Mouse (Mus musculus): Measurements from ENCODE around the gene Ddx59. TPM values are rescaled to one million over a fixed set of nuclear protein-coding genes. Genes with fewer than 3 reads are reported as not detected.

The Ddx59 gene
- 17.5 and 18.2 TPM in 2 replicates for polyA plus RNA-seq (2016; fragmentation: Nextera tagmentation; extraction: Ambion mirVana)

DNA sequence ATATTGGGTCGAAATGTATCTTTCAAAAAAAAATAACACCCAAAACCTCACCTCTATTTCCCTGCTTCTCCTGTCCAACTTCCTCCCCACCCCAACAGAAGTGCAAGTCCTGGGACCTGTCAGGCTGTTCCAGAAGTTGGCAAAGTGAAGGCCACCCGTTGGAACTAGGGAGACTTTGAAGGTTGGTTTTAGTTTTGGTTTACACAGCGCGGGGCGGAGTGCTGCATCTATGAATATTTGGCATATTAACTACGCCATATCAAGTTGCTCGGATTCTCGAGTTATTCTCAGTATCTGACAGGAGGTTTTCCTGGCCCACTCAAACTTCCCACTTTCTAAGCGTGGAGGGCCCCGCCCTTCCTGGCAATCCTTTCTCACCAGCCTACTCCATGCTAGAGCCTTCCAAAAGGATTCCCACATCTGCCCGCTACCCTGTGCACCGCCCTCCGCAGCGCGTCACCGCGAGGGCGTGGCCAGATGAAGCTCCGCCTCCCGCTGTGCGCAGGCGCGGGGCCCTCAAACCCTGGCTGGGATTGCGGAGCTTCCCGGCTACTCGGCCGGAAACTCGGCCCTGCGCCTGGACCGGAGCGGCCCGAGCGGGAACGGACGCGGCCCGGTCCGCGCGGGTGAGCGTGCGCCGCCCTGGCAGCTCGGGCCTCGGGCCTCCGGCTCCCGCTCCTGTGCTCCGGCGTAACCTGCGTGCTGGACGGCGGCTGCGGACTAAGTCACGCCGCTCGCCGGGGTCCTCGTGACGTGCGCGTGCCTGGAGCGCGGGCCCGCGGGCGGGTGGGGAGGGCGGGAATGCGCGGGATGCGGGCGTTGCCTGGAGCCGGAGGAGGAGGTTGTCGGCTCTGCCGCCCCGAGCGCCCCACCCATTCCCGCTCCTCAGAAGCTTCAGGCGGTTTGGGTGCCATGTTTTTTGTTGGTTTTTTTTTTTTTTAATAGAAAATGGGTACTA, at the start of gene Ddx59:
Gene Ddx59, plus strand, starts transcription at position 474 of the 958 bp plus-strand sequence.
- Histone ChIP-seq H3K27ac (peak within 1 kb of the TSS; percentile 97), H3K4me1 (peaks cover 10% of the 10 kb centered on the region), H3K27me3 (no peaks in the 10 kb centered on the region), H3K4me2 (replicated peaks) (peak within 1 kb of the TSS; percentile 51), H3K9ac (peak within 1 kb of the TSS; percentile 90), H3K36me3 (peaks cover 7% of the 10 kb centered on the region), H3K4me3 (peak within 1 kb of the TSS; percentile 81), H3K9me3 (replicated peaks) (no peaks in the 10 kb centered on the region)
- WGBS: 4% methylated on average over 76 of the region's 78 CpGs
- ATAC-seq (ENCODE audit: low FRiP score): peak; percentile 99

DNA sequence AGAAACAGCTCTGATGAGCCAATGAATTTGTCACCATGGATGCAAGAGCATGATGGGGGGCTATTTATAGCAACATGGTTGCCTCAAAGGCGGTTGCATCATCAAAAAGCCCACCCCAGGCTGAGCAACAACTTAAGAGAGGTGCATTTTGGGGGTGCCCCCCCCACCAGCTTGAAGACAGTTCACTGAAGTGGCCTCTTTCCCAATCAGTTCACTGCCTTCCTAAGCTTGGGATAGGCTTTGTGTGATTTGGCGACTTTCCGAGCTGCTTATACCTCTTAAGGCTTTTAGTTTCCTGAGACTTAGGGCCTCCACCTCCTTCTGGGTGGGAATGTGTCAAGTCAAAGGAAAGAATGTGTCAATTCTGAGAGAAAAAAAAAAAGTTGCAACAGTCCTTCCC, 49.1 kb upstream of the Ddx59 start:
- Histone ChIP-seq H3K4me1 (peaks cover 3% of the 10 kb centered on the region; the same call in 1 of the 2 replicates), H3K4me2 (replicated peaks) (no peak overlapping the region), H3K4me3 (no peak overlapping the region), H3K9me3 (replicated peaks) (no peaks in the 10 kb centered on the region), H3K27ac (no peak overlapping the region), H3K9ac (no peak overlapping the region), H3K36me3 (no peaks in the 10 kb centered on the region), H3K27me3 (no peaks in the 10 kb centered on the region)
- 79% methylated on average over 3 of the region's 3 CpGs for WGBS
- ATAC-seq (ENCODE audit: low FRiP score): no peak

DNA sequence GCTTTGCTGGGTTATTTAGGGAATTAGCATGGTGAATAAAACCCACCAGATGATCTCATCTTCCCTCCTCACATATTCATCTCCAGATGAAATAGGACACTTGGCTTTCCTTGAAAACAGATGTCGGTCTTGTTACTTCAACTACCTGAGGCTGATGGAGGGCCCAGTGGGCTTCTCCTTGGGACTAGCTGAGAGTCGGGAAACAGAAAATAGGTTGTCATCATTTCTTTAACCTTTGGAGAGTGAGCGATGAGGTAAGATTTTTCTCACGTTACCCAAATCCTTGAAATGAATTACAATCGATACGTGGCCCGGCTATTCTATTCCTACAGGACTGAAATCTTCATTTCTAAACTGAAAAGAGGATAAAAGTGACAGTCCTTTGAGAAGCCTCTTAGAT, 35.8 kb upstream of the Ddx59 start:
- no peak for ATAC-seq (ENCODE audit: low FRiP score)

DNA sequence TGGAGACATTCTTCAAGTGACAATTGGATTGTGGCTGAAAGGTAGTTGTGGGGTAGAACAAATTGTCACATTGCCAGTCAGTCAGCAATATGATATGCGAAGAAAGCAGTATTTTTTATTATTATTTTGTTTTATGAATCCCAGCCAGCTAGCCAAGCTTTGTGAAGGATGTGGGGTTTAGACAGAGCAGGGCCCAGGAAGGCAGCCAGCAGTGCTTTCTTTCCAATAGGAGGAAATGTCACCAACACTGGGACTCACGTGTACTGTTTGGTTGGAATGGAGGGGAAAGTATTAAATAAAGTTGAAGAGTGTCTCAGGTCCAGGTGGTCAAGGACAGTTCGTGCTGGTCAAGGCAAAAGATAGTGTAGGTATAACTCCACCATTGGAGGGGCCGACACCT, 34.9 kb upstream of the Ddx59 start:
- Histone ChIP-seq H3K9ac (no peak overlapping the region), H3K4me2 (replicated peaks) (no peak overlapping the region), H3K4me3 (no peak overlapping the region), H3K4me1 (no peaks in the 10 kb centered on the region), H3K36me3 (no peaks in the 10 kb centered on the region), H3K9me3 (replicated peaks) (no peaks in the 10 kb centered on the region; the same call in 1 of the 2 replicates), H3K27ac (no peak overlapping the region), H3K27me3 (no peaks in the 10 kb centered on the region)
- no peak for ATAC-seq (ENCODE audit: low FRiP score)
- WGBS: 91% methylated on average over 4 of the region's 4 CpGs

More for the DNA sequence above, 35.8 kb upstream of the Ddx59 start:
- Histone ChIP-seq H3K4me2 (replicated peaks) (no peak overlapping the region), H3K27ac (no peak overlapping the region), H3K4me3 (no peak overlapping the region), H3K9me3 (replicated peaks) (no peaks in the 10 kb centered on the region; the same call in 1 of the 2 replicates), H3K4me1 (no peaks in the 10 kb centered on the region), H3K27me3 (no peaks in the 10 kb centered on the region), H3K9ac (no peak overlapping the region), H3K36me3 (no peaks in the 10 kb centered on the region)
- WGBS: 95% methylated on average over 7 of the region's 7 CpGs

DNA sequence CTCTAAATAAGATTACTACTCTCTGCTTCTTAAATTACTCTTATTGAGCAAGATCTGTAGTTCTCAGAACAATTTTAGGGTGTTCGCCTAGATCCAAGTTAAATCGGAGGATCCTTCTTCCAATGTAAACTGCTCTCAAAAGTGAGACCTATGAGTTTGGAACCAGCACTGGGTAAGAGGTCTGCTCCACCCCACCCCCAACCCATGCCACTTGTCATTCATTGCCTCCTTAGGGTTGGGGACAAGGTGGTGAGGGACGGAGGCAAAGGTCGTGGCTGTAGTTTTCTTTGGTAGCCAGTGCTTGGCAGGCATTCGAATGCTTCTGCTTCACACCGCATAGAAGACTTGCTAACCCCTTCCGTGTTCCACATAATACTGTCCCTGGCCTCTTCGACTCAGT, 34.5 kb upstream of the Ddx59 start:
- no peak overlapping the region for H3K4me2 ChIP-seq (replicated peaks)
- 85% methylated on average over 8 of the region's 8 CpGs for WGBS
- no peaks in the 10 kb centered on the region for H3K27me3 ChIP-seq
- H3K36me3 ChIP-seq: no peaks in the 10 kb centered on the region
- H3K4me1 ChIP-seq: no peaks in the 10 kb centered on the region
- H3K9ac ChIP-seq: no peak overlapping the region
- H3K4me3 ChIP-seq: no peak overlapping the region
- H3K27ac ChIP-seq: no peak overlapping the region
- H3K9me3 ChIP-seq (replicated peaks): no peaks in the 10 kb centered on the region; the same call in 1 of the 2 replicates
- ATAC-seq (ENCODE audit: low FRiP score): no peak

DNA sequence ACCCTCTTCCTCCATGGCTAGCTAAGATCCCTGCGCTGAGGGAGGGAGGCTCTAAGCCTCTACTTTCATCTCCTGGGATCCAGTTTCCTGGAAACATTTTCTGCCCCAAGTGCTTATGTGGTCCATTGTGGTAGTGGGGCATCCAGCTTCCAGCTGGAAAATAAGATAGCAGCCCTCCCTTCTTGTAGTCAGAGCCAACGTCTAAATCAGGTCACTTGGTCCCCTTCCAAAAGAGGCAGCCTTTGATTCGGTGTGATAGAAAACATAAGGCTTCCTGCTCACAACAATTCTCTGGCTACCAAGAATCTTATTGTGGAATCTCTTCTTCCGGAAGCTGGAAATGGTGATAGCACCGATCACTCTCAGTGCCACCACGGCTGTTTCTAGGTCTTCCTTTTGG, 33.9 kb upstream of the Ddx59 start:
- H3K9me3 ChIP-seq (replicated peaks): no peaks in the 10 kb centered on the region; the same call in 1 of the 2 replicates
- ATAC-seq (ENCODE audit: low FRiP score): no peak
- no peak overlapping the region for H3K27ac ChIP-seq
- H3K27me3 ChIP-seq: no peaks in the 10 kb centered on the region
- 87% methylated on average over 6 of the region's 6 CpGs for WGBS
- H3K4me3 ChIP-seq: no peak overlapping the region
- H3K36me3 ChIP-seq: no peaks in the 10 kb centered on the region
- H3K9ac ChIP-seq: no peak overlapping the region
- H3K4me2 ChIP-seq (replicated peaks): no peak overlapping the region
- no peaks in the 10 kb centered on the region for H3K4me1 ChIP-seq

DNA sequence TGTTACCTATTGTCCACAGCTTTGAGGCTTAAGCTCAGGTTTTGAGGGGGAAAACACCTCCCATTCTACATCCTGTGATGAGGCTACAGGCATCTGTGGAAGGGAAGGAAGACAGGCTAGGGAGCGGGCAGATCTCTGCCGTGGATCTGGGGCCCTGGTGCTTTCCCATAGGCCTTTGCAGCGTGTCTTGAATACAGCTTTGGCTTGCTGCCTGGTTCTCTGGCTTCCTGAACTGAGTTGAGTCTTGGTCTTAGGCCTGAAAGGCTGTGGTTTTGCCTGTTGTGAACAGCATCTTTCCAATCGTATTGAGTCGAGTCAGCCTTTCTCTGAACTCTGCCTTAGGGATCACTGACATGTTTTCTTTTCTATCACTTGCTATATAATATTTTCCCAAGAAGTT, 33.5 kb upstream of the Ddx59 start:
- H3K36me3 ChIP-seq: no peaks in the 10 kb centered on the region
- no peaks in the 10 kb centered on the region for H3K4me1 ChIP-seq
- H3K9ac ChIP-seq: no peak overlapping the region
- H3K9me3 ChIP-seq (replicated peaks): no peaks in the 10 kb centered on the region; the same call in 1 of the 2 replicates
- H3K4me2 ChIP-seq (replicated peaks): no peak overlapping the region
- H3K27ac ChIP-seq: no peak overlapping the region
- H3K4me3 ChIP-seq: no peak overlapping the region
- WGBS: 78% methylated on average over 5 of the region's 5 CpGs
- H3K27me3 ChIP-seq: no peaks in the 10 kb centered on the region
- no peak for ATAC-seq (ENCODE audit: low FRiP score)

DNA sequence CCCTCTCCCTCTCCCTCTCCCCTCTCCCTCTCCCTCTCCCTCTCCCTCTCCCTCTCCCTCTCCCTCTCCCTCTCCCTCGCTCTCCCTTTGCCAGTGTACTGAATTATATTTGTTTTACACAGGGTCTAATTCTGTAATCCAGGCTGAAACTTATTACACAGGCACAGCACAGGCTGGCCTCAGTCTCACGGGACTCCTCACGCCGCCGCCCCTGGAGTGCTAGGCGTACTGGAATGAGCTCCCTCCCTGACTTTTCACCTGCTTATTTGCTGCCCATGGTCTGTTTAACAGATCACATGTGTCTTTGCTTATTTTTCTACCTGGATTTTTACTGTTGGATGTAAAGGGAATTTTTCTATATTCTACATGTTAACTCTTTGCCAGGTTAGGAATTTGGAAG, 28.2 kb upstream of the Ddx59 start:
- Histone ChIP-seq H3K4me1 (no peaks in the 10 kb centered on the region), H3K4me3 (no peak overlapping the region), H3K4me2 (replicated peaks) (no peak overlapping the region), H3K36me3 (no peaks in the 10 kb centered on the region), H3K27ac (no peak overlapping the region), H3K9me3 (replicated peaks) (no peaks in the 10 kb centered on the region; the same call in 1 of the 2 replicates), H3K27me3 (no peaks in the 10 kb centered on the region), H3K9ac (no peak overlapping the region)
- no peak for ATAC-seq (ENCODE audit: low FRiP score)
- 45% methylated on average over 5 of the region's 6 CpGs for WGBS

DNA sequence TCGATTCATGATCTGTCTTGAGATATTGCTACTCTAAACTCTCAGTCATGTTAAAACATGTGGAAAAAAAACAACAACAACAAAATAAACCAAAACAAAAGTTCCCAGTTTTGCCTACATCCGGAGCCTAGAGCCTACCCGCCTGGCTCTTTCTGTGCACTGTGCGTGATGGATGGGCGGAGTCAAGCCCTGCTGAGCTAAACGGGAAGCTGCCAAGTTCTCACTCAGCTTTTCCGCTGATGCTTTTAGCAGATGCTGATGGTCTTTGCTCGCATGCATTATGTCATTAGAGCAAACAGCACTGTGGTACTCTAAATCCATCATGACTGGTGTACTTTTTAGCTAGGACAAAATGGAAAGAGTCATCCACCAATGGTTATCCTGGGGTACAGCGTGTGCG, 20.6 kb upstream of the Ddx59 start:
- Histone ChIP-seq H3K4me1 (no peaks in the 10 kb centered on the region), H3K9me3 (replicated peaks) (no peaks in the 10 kb centered on the region), H3K27me3 (no peaks in the 10 kb centered on the region), H3K27ac (no peak overlapping the region), H3K4me2 (replicated peaks) (peak overlapping the region; percentile 39), H3K4me3 (0 out of 2 replicates have a peak overlapping the region, but pooled peaks have one; percentile 10), H3K36me3 (no peaks in the 10 kb centered on the region), H3K9ac (no peak overlapping the region)
- WGBS: 33% methylated on average over 10 of the region's 10 CpGs
- ATAC-seq (ENCODE audit: low FRiP score): no peak

DNA sequence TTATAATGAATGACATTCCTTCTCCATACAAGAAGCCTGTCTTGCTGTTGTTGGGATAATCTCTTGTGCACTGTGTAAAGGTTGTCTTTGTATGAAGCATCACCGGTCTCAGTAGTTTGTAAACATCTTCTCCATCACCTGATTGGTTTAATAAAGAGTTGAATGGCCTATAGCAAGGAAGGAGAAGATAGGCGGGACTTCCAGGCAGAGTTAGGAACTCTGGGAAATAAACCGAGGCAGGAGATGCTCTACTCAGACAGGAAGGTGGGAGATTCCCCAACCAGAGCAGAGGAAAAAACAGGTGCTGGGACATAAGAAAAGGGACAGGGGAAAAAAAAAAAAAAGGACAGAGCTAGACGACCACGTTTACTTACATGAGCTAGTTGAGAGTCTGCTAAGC, 20.0 kb upstream of the Ddx59 start:
- H3K27ac ChIP-seq: no peak overlapping the region
- H3K27me3 ChIP-seq: no peaks in the 10 kb centered on the region
- H3K4me2 ChIP-seq (replicated peaks): peak overlapping the region; percentile 39
- no peak overlapping the region; the same call in 1 of the 2 replicates for H3K4me3 ChIP-seq
- no peaks in the 10 kb centered on the region for H3K4me1 ChIP-seq
- 45% methylated on average over 5 of the region's 5 CpGs for WGBS
- H3K9me3 ChIP-seq (replicated peaks): no peaks in the 10 kb centered on the region
- H3K9ac ChIP-seq: no peak overlapping the region
- no peak for ATAC-seq (ENCODE audit: low FRiP score)
- no peaks in the 10 kb centered on the region for H3K36me3 ChIP-seq

DNA sequence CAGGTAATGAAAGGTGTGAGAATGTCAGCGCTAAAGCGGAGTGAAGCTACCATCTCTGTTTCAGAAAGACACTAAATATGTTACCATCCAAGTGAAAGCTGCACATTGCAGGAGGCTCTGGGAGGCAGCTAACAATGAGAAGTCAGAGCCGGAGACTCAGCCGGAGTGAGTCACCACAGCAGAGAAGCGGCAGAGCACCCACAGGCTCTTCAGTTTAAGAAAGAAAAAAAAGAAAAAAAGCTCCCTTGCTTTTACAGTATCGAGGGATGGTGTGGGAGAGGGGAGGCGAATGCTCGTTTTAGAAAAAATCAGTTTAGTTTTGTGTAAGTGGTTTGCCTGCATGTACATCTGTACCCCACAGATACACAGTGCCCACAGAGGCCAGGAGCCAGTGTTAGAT, 13.8 kb upstream of the Ddx59 start:
- no peaks in the 10 kb centered on the region for H3K4me1 ChIP-seq
- no peak overlapping the region for H3K27ac ChIP-seq
- no peak overlapping the region for H3K9ac ChIP-seq
- no peaks in the 10 kb centered on the region for H3K36me3 ChIP-seq
- WGBS: 73% methylated on average over 8 of the region's 8 CpGs
- H3K4me3 ChIP-seq: no peak overlapping the region
- H3K4me2 ChIP-seq (replicated peaks): no peak overlapping the region
- H3K27me3 ChIP-seq: no peaks in the 10 kb centered on the region
- no peaks in the 10 kb centered on the region for H3K9me3 ChIP-seq (replicated peaks)
- ATAC-seq (ENCODE audit: low FRiP score): no peak

DNA sequence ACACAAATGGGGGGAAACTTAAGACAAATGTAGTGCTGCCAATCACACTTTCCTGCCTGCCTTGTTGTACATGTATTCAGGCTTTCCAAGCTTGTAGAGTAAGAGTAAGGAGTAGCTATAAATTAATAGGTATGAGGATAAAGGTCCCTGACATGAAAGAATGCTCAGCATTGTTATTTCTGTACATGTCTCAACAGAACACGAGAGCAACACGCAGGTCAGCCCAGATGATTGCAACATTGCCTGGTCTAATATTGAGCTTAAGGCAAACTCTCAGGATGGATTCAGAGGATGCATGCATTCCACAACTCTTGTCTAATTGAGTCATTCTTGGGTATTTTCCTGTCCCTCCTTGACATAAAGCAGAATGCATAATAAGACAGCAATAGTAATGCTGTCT, 5.4 kb upstream of the Ddx59 start:
- 88% methylated on average over 2 of the region's 2 CpGs for WGBS
- Histone ChIP-seq H3K27me3 (no peaks in the 10 kb centered on the region), H3K27ac (no peak overlapping the region), H3K4me1 (0 out of 2 replicates have a peak, but pooled peaks cover under 1% of the 10 kb centered on the region), H3K9me3 (replicated peaks) (no peaks in the 10 kb centered on the region), H3K36me3 (no peaks in the 10 kb centered on the region), H3K9ac (no peak overlapping the region), H3K4me3 (no peak overlapping the region), H3K4me2 (replicated peaks) (no peak overlapping the region)
- ATAC-seq (ENCODE audit: low FRiP score): no peak

DNA sequence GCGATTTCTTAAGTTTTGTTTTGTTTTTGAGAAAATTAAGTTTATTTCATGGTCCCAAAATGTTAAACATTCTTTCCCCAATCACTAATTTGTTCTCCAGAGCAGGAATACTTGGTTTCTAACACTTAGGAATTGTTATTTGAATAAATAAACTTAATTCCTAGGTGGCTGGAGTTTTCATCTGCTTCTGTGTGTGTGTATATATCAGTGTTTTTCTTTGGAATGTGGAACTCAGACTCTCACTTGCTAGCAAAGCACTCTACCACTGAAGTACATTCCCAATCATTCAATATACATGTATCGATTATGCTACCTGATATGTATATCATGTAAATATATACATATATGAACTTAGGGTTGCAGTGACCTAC, 670 bp downstream of the Ddx59 start:
- ATAC-seq (ENCODE audit: low FRiP score): no peak
- no peak overlapping the region for H3K9ac ChIP-seq
- H3K36me3 ChIP-seq: peaks cover 8% of the 10 kb centered on the region
- H3K4me2 ChIP-seq (replicated peaks): peak overlapping the region; percentile 51
- H3K27me3 ChIP-seq: no peaks in the 10 kb centered on the region
- peak overlapping the region; percentile 81 for H3K4me3 ChIP-seq
- 49% methylated on average over 2 of the region's 2 CpGs for WGBS
- H3K4me1 ChIP-seq: peaks cover 10% of the 10 kb centered on the region
- H3K27ac ChIP-seq: no peak overlapping the region
- no peaks in the 10 kb centered on the region for H3K9me3 ChIP-seq (replicated peaks)
